Mouse (Mus musculus): Measurements from ENCODE around the gene H2-T3. TPM values are rescaled to one million over a fixed set of nuclear protein-coding genes. Genes with fewer than 3 reads are reported as not detected.
A peak's percentile ranks its signal among the peaks of the same experiment; 100 is the strongest.
"Not testable (repeated sequence)": the region's sequence is repeated elsewhere in the genome, so short reads cannot be mapped to it uniquely, and the experiment has no call there.

The H2-T3 gene
- polyA plus RNA-seq, 1 experiment from 2014 or later: not detected

- no peak for ATAC-seq (ENCODE audit: low FRiP score, low read depth)
These were observed 15.8 kb upstream of the H2-T3 start for GRCm38 (mm10) chr17:36205862-36206261.

GRCm38 (mm10) chr17:36205456-36205855 lies 15.4 kb upstream of the H2-T3 start:
- no peak for ATAC-seq (ENCODE audit: low FRiP score, low read depth)

More at GRCm38 (mm10) chr17:36205862-36206261, 15.8 kb upstream of the H2-T3 start:
- Histone ChIP-seq H3K9ac (no peak overlapping the region; the same call in 1 of the 2 replicates), H3K27me3 (peaks cover 98% of the 10 kb centered on the region), H3K4me2 (replicated peaks) (peak overlapping the region; percentile 61), H3K4me3 (peak overlapping the region; percentile 40), H3K36me3 (no peaks in the 10 kb centered on the region), H3K4me1 (0 out of 2 replicates have a peak, but pooled peaks cover 6% of the 10 kb centered on the region), H3K27ac (no peak overlapping the region), H3K9me3 (no peaks in the 10 kb centered on the region)
- WGBS: under 1% methylated on average over 41 of the region's 41 CpGs

GRCm38 (mm10) chr17:36201851-36202250 lies 11.8 kb upstream of the H2-T3 start:
- H3K9ac ChIP-seq: no peak overlapping the region
- H3K36me3 ChIP-seq: no peaks in the 10 kb centered on the region
- H3K4me2 ChIP-seq (replicated peaks): no peak overlapping the region
- H3K4me3 ChIP-seq: no peak overlapping the region
- whole genome bisulfite sequencing: 90% methylated on average over 2 of the region's 2 CpGs
- no peaks in the 10 kb centered on the region for H3K9me3 ChIP-seq
- H3K4me1 ChIP-seq: 0 out of 2 replicates have a peak, but pooled peaks cover 6% of the 10 kb centered on the region
- no peak for ATAC-seq (ENCODE audit: low FRiP score, low read depth)
- H3K27me3 ChIP-seq: peaks cover 91% of the 10 kb centered on the region
- no peak overlapping the region for H3K27ac ChIP-seq

More at GRCm38 (mm10) chr17:36205456-36205855, 15.4 kb upstream of the H2-T3 start:
- 0 out of 2 replicates have a peak, but pooled peaks cover 6% of the 10 kb centered on the region for H3K4me1 ChIP-seq
- peak overlapping the region; percentile 61 for H3K4me2 ChIP-seq (replicated peaks)
- H3K36me3 ChIP-seq: no peaks in the 10 kb centered on the region
- H3K27me3 ChIP-seq: peaks cover 97% of the 10 kb centered on the region
- H3K27ac ChIP-seq: no peak overlapping the region
- H3K4me3 ChIP-seq: peak overlapping the region; percentile 40
- H3K9ac ChIP-seq: no peak overlapping the region
- H3K9me3 ChIP-seq: no peaks in the 10 kb centered on the region
- 3% methylated on average over 15 of the region's 15 CpGs for WGBS

- Histone ChIP-seq H3K36me3 (no peaks in the 10 kb centered on the region), H3K4me3 (no peak overlapping the region), H3K27me3 (peaks cover 73% of the 10 kb centered on the region), H3K9ac (no peak overlapping the region), H3K27ac (no peak overlapping the region), H3K4me2 (replicated peaks) (no peak overlapping the region), H3K9me3 (no peaks in the 10 kb centered on the region), H3K4me1 (no peaks in the 10 kb centered on the region)
- WGBS: 9% methylated on average over 5 of the region's 5 CpGs
- no peak for ATAC-seq (ENCODE audit: low FRiP score, low read depth)
These were observed 8.2 kb upstream of the H2-T3 start for GRCm38 (mm10) chr17:36198317-36198716.

- H3K4me2 ChIP-seq (replicated peaks): no peak overlapping the region
- no peaks in the 10 kb centered on the region for H3K9me3 ChIP-seq
- no peak overlapping the region for H3K9ac ChIP-seq
- no peak for ATAC-seq (ENCODE audit: low FRiP score, low read depth)
- H3K4me1 ChIP-seq: no peaks in the 10 kb centered on the region
- H3K4me3 ChIP-seq: no peak overlapping the region
- no peak overlapping the region for H3K27ac ChIP-seq
- WGBS: 81% methylated on average over 6 of the region's 6 CpGs
- no peaks in the 10 kb centered on the region for H3K36me3 ChIP-seq
- peaks cover 74% of the 10 kb centered on the region for H3K27me3 ChIP-seq
These were observed 4.4 kb upstream of the H2-T3 start for GRCm38 (mm10) chr17:36194471-36194870.

- Histone ChIP-seq H3K9me3 (no peaks in the 10 kb centered on the region), H3K4me3 (no peak overlapping the region), H3K36me3 (no peaks in the 10 kb centered on the region), H3K27ac (no peak overlapping the region), H3K9ac (no peak overlapping the region), H3K27me3 (peaks cover 74% of the 10 kb centered on the region), H3K4me2 (replicated peaks) (no peak overlapping the region), H3K4me1 (no peaks in the 10 kb centered on the region)
- WGBS: 33% methylated on average over 8 of the region's 8 CpGs
- ATAC-seq (ENCODE audit: low FRiP score, low read depth): no peak; the same call in 1 of the 2 replicates
These were observed 3.6 kb upstream of the H2-T3 start for GRCm38 (mm10) chr17:36193546-36194141.

GRCm38 (mm10) chr17:36192371-36192770 lies 2.3 kb upstream of the H2-T3 start:
- H3K27me3 ChIP-seq: peaks cover 75% of the 10 kb centered on the region
- WGBS: 70% methylated on average over 2 of the region's 2 CpGs
- H3K9me3 ChIP-seq: no peaks in the 10 kb centered on the region

GRCm38 (mm10) chr17:36189491-36190168 lies 457 bp downstream of the H2-T3 start:
- no peak overlapping the region for H3K4me3 ChIP-seq
- H3K9me3 ChIP-seq: no peaks in the 10 kb centered on the region; the same call in 1 of the 2 replicates
- 36% methylated on average over 18 of the region's 18 CpGs for WGBS
- no peaks in the 10 kb centered on the region for H3K4me1 ChIP-seq
- no peak for ATAC-seq (ENCODE audit: low FRiP score, low read depth)
- no peak overlapping the region for H3K4me2 ChIP-seq (replicated peaks)
- H3K27me3 ChIP-seq: peaks cover 88% of the 10 kb centered on the region
- H3K9ac ChIP-seq: no peak overlapping the region
- H3K36me3 ChIP-seq: no peaks in the 10 kb centered on the region
- H3K27ac ChIP-seq: no peak overlapping the region

More at GRCm38 (mm10) chr17:36192371-36192770, 2.3 kb upstream of the H2-T3 start:
- Histone ChIP-seq H3K4me1 (no peaks in the 10 kb centered on the region), H3K36me3 (no peaks in the 10 kb centered on the region), H3K4me3 (no peak overlapping the region), H3K4me2 (replicated peaks) (no peak overlapping the region), H3K9ac (no peak overlapping the region), H3K27ac (no peak overlapping the region)
- no peak for ATAC-seq (ENCODE audit: low FRiP score, low read depth)

- no peak overlapping the region for H3K4me2 ChIP-seq (replicated peaks)
- H3K27me3 ChIP-seq: peaks cover 91% of the 10 kb centered on the region
- H3K9me3 ChIP-seq: no peaks in the 10 kb centered on the region; the same call in 1 of the 2 replicates
- H3K4me1 ChIP-seq: no peaks in the 10 kb centered on the region
- 36% methylated on average over 3 of the region's 3 CpGs for WGBS
- H3K36me3 ChIP-seq: no peaks in the 10 kb centered on the region
- H3K9ac ChIP-seq: no peak overlapping the region
- H3K27ac ChIP-seq: no peak overlapping the region
- no peak overlapping the region for H3K4me3 ChIP-seq
- ATAC-seq (ENCODE audit: low FRiP score, low read depth): no peak
These were observed 2.5 kb downstream of the H2-T3 start for GRCm38 (mm10) chr17:36187540-36187939.

- H3K27me3 ChIP-seq: peaks cover 77% of the 10 kb centered on the region
- no peak overlapping the region for H3K4me3 ChIP-seq
- H3K9me3 ChIP-seq: no peaks in the 10 kb centered on the region; the same call in 1 of the 2 replicates
- no peak for ATAC-seq (ENCODE audit: low FRiP score, low read depth)
- H3K4me1 ChIP-seq: peaks cover 5% of the 10 kb centered on the region; the same call in 1 of the 2 replicates
- H3K4me2 ChIP-seq (replicated peaks): no peak overlapping the region
- H3K27ac ChIP-seq: no peak overlapping the region
- H3K36me3 ChIP-seq: no peaks in the 10 kb centered on the region
- no peak overlapping the region for H3K9ac ChIP-seq
- 73% methylated on average over 12 of the region's 12 CpGs for WGBS
These were observed 7.9 kb downstream of the H2-T3 start for GRCm38 (mm10) chr17:36182212-36182611.

- WGBS: 10% methylated on average over 10 of the region's 10 CpGs
- ATAC-seq (ENCODE audit: low FRiP score, low read depth); H3K27ac ChIP-seq: not testable (repeated sequence)
These were observed 10.6 kb downstream of the H2-T3 start for GRCm38 (mm10) chr17:36179446-36179845.

GRCm38 (mm10) chr17:36178938-36179337 lies 11.1 kb downstream of the H2-T3 start:
- H3K27ac ChIP-seq, H3K9me3 ChIP-seq, H3K4me1 ChIP-seq, H3K36me3 ChIP-seq: not testable (repeated sequence)
- WGBS: under 1% methylated on average over 40 of the region's 40 CpGs
- Histone ChIP-seq H3K4me2 (replicated peaks) (peak overlapping the region; percentile 70), H3K27me3 (peaks cover 48% of the 10 kb centered on the region), H3K4me3 (peak overlapping the region; percentile 44), H3K9ac (peak overlapping the region; percentile 58; the same call in 1 of the 2 replicates)
- peak; percentile 48; the same call in 1 of the 2 replicates for ATAC-seq (ENCODE audit: low FRiP score, low read depth)

More at GRCm38 (mm10) chr17:36179446-36179845, 10.6 kb downstream of the H2-T3 start:
- peaks cover 52% of the 10 kb centered on the region for H3K27me3 ChIP-seq
- peak overlapping the region; percentile 44 for H3K4me3 ChIP-seq
- H3K4me2 ChIP-seq (replicated peaks): peak overlapping the region; percentile 70
- H3K4me1 ChIP-seq, H3K9me3 ChIP-seq, H3K9ac ChIP-seq, H3K36me3 ChIP-seq: not testable (repeated sequence)
